Mouse (Mus musculus) embryonic facial prominence, embryonic 11.5 days (tissue): ENCODE results near the gene Cpxm1. TPM values are rescaled to one million over a fixed set of nuclear protein-coding genes. Genes with fewer than 3 reads are reported as not detected.
"Not testable (repeated sequence)": the region's sequence is repeated elsewhere in the genome, so short reads cannot be mapped to it uniquely, and the experiment has no call there.

Experiments
- ATAC-seq: fragments of 200-750 bp; cut with Nextera tagmentation; replicated peaks from 2 replicates; pipeline ENCODE4 v1.8.0; 2017; ENCODE audit warnings: low read depth; ENCODE audit not compliant: insufficient number of reproducible peaks, low FRiP score, low TSS enrichment
- DNase-seq: peaks from one replicate; pipeline ENCODE4 v3.0.0-alpha.2; 2015; ENCODE audit warnings: low spot score
- H3K27ac ChIP-seq: fragments of 300-500 bp; sonication (generic); replicated peaks from 2 replicates; pipeline ENCODE4 v1.5.1; 2014; ENCODE audit warnings: mild to moderate bottlenecking, low read depth, low read length, control low read depth
- H3K27me3 ChIP-seq: fragments of 300-500 bp; sonication (generic); 2 replicates; pipeline ENCODE4 v1.6.1; 2014; ENCODE audit warnings: mild to moderate bottlenecking, low read length, moderate library complexity, mixed read lengths; ENCODE audit not compliant: control insufficient read depth, insufficient read depth
- H3K36me3 ChIP-seq: fragments of 300-500 bp; sonication (generic); replicated peaks from 2 replicates; pipeline ENCODE4 v1.6.1; 2014; ENCODE audit warnings: low read depth, mild to moderate bottlenecking, low read length, moderate library complexity, mixed read lengths; ENCODE audit not compliant: control insufficient read depth, insufficient read depth
- H3K4me1 ChIP-seq: fragments of 300-500 bp; sonication (generic); 2 replicates; pipeline ENCODE4 v1.6.1; 2014; ENCODE audit warnings: low read length, mixed read lengths; ENCODE audit not compliant: control insufficient read depth, insufficient read depth
- H3K4me2 ChIP-seq: fragments of 300-500 bp; sonication (generic); 2 replicates; pipeline ENCODE4 v1.6.1; 2014; ENCODE audit warnings: low read depth, mild to moderate bottlenecking, control low read depth, low read length, moderate library complexity
- H3K4me3 ChIP-seq: fragments of 300-500 bp; sonication (generic); 2 replicates; pipeline ENCODE4 v1.5.1; 2014; ENCODE audit warnings: low read depth, low read length, control low read depth
- H3K9ac ChIP-seq: fragments of 300-500 bp; sonication (generic); replicated peaks from 2 replicates; pipeline ENCODE4 v1.6.1; 2014; ENCODE audit warnings: mild to moderate bottlenecking, control low read depth, low read length
- H3K9me3 ChIP-seq: fragments of 300-500 bp; sonication (generic); replicated peaks from 2 replicates; pipeline ENCODE4 v1.6.1; 2016; ENCODE audit warnings: mild to moderate bottlenecking, low read length, inconsistent platforms, mixed read lengths; ENCODE audit not compliant: control insufficient read depth
- WGBS: fragments of 180-500 bp; shearing (Covaris S2); extraction: QIAGEN DNeasy Blood & Tissue Kit; methylation state at CpG from one replicate; pipeline ENCODE4 v1.1.7; 2014; 5-methylcytosine and 5-hydroxymethylcytosine counted together
- polyA plus RNA-seq: library from polyadenylated mRNA; unstranded; fragments of >200 nt; fragmentation: Nextera tagmentation; extraction: Ambion mirVana; gene quantifications from 2 replicates; pipeline ENCODE4 v1.2.1, GENCODE M21; 2014

Gene Cpxm1
- polyA plus RNA-seq, 1 experiment from 2014 or later: 53.0 TPM

DNA sequence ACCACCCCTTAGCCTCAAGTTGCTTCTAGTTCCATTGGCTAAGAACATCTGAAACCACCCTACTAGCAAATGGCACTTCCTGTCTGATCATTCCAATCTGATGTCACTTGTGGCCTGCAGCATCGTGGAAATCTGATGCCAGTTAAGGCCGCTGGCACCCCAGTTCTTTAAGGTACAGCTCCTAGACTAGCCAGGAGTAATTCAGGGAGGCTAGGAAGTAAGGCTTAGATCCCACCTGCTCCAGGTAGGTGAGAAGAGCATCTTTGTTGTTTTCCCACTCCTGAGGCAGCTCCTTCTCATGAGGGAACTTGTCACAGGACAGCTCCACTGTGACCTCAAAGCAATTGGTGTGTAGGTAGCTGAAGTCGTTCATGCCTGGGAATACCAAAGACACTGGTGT lies 4.5 kb downstream of the Cpxm1 start:
- Histone ChIP-seq H3K27ac (no peak overlapping the region), H3K9ac (no peak overlapping the region), H3K36me3 (no peaks in the 10 kb centered on the region), H3K4me3 (no peak overlapping the region), H3K4me1 (peaks cover 2% of the 10 kb centered on the region; the same call in 1 of the 2 replicates), H3K9me3 (no peaks in the 10 kb centered on the region), H3K4me2 (no peak overlapping the region), H3K27me3 (no peaks in the 10 kb centered on the region)
- DNase-seq (no peak), ATAC-seq (no peak)
- 71% methylated on average over 3 of the region's 3 CpGs for WGBS

DNA sequence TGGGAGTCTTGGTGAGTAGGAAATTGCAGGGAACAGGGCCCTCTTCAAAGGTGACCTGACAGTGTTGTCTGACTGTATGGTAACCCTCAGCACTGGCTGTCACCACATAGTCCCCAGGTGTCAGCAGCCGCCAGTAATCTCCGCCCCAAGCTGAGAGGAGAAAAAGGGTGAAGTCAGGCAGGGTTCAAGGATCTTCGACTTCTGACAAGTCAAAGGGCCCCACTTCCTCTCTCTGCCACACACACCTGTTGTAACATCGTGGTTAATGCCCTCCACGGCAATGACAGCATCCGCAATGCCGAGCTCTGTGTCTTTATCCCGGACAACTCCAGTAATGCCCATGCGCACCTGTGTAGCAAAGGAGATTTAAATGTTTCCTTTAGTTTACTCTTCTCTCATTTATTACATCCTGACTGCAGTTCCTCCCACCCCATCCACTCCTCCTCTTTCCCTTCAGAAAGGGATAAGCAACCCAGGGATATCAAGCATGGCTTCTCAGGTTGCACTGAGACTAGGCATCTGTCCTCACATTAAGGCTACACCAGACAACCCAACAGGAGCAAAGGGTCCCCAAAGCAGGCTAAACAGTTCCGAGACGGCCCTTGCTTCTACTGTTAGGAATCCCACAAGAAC lies 6.3 kb downstream of the Cpxm1 start:
- Histone ChIP-seq H3K36me3 (no peaks in the 10 kb centered on the region), H3K4me1 (no peaks in the 10 kb centered on the region), H3K27me3 (no peaks in the 10 kb centered on the region), H3K27ac (no peak overlapping the region), H3K9me3 (no peaks in the 10 kb centered on the region), H3K9ac (no peak overlapping the region), H3K4me2 (no peak overlapping the region), H3K4me3 (no peak overlapping the region)
- DNase-seq (no peak), ATAC-seq (no peak)
- WGBS: 85% methylated on average over 11 of the region's 11 CpGs

DNA sequence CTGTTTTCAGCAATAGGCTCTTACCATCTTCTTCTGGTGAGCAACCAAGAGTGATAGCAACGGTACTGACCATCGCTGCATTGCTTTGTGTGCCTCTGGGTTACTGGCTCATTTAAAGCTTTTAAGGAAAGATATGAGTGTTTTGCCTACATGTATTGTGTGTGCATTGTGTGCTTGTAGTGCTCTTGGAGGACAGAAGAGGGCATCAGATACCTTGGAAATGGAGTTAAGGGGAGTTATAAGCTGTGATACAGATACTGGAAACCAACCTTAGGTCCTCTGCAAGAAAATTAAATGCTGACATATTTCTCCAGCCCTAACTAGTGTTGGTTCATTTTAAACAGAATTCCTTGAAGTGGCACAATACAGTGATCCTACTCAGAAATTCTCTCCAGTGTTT lies 8.6 kb downstream of the Cpxm1 start:
- no peak overlapping the region for H3K9ac ChIP-seq
- no peak overlapping the region for H3K4me3 ChIP-seq
- H3K4me1 ChIP-seq: no peaks in the 10 kb centered on the region
- H3K4me2 ChIP-seq: no peak overlapping the region
- no peak for ATAC-seq
- no peak overlapping the region for H3K27ac ChIP-seq
- H3K36me3 ChIP-seq: no peaks in the 10 kb centered on the region
- H3K9me3 ChIP-seq: no peaks in the 10 kb centered on the region
- peak; percentile 8 for DNase-seq
- WGBS: 79% methylated on average over 2 of the region's 2 CpGs
- no peaks in the 10 kb centered on the region for H3K27me3 ChIP-seq

GRCm38 (mm10) chr2:130386212-130386611 lies 11.2 kb downstream of the Cpxm1 start:
- WGBS: 75% methylated on average over 1 of the region's 1 CpGs
- Histone ChIP-seq H3K27ac (no peak overlapping the region), H3K9ac (no peak overlapping the region), H3K4me2 (no peak overlapping the region), H3K4me1 (no peaks in the 10 kb centered on the region), H3K27me3 (no peaks in the 10 kb centered on the region), H3K9me3 (no peaks in the 10 kb centered on the region), H3K36me3 (no peaks in the 10 kb centered on the region), H3K4me3 (no peak overlapping the region)
- ATAC-seq: no peak
- DNase-seq: no peak

GRCm38 (mm10) chr2:130383895-130384294 lies 13.5 kb downstream of the Cpxm1 start:
- Histone ChIP-seq H3K4me1 (no peaks in the 10 kb centered on the region), H3K9me3 (no peaks in the 10 kb centered on the region), H3K36me3 (no peaks in the 10 kb centered on the region), H3K27me3 (no peaks in the 10 kb centered on the region), H3K9ac (no peak overlapping the region), H3K27ac (no peak overlapping the region), H3K4me2 (no peak overlapping the region), H3K4me3 (no peak overlapping the region)
- no peak for DNase-seq
- 72% methylated on average over 6 of the region's 6 CpGs for WGBS
- ATAC-seq: no peak

DNA sequence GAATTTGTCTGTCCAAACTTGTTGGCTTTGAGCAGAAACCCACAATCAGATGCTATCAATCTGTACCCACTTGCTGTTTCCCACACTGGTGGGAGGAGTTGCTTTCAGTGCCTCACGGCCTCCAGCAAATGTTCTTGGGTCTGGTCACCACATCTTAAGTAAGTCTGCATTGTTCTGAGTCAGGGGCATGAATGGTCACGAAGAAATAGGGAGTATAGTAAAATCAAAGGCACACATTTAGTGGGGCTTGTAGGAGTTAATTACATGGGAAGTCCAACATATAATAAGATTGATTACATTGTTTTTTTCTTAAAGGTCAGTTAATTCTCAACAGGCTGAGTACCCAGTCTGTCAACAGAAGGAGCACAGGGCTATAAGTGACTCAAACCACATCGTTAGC lies 14.2 kb downstream of the Cpxm1 start:
- Histone ChIP-seq H3K27me3 (no peaks in the 10 kb centered on the region), H3K4me2 (no peak overlapping the region), H3K4me3 (no peak overlapping the region), H3K27ac (no peak overlapping the region), H3K9ac (no peak overlapping the region), H3K4me1 (no peaks in the 10 kb centered on the region), H3K36me3 (no peaks in the 10 kb centered on the region), H3K9me3 (no peaks in the 10 kb centered on the region)
- 55% methylated on average over 3 of the region's 3 CpGs for WGBS
- DNase-seq (no peak), ATAC-seq (no peak)

DNA sequence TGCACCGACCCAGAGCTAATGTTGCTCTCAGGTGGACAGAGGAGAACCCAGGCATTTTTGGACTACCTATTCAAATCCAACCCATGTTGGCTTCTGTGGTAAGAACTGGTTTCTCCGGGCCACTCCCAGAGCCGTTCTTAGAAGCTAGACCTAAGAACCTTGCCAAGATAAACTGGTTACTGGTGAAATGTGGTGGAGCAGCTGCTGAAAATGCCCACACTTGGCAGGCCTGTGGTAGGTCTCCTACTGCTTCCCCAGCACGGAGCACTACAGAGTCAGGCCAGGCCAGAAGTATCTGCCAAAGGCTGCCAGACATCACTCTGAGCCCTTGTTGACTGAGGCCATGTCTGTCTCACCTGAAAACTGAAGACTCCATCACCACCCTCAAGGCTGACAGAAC lies 22.4 kb downstream of the Cpxm1 start:
- Histone ChIP-seq H3K4me3 (no peak overlapping the region), H3K4me2 (no peak overlapping the region), H3K9me3 (no peaks in the 10 kb centered on the region), H3K36me3 (no peaks in the 10 kb centered on the region), H3K27ac (no peak overlapping the region), H3K4me1 (no peaks in the 10 kb centered on the region), H3K27me3 (no peaks in the 10 kb centered on the region), H3K9ac (no peak overlapping the region)
- DNase-seq (no peak), ATAC-seq (no peak)
- 79% methylated on average over 4 of the region's 4 CpGs for WGBS

GRCm38 (mm10) chr2:130373026-130373425 lies 24.3 kb downstream of the Cpxm1 start:
- not testable (repeated sequence) for H3K4me2 ChIP-seq, H3K27ac ChIP-seq, H3K4me3 ChIP-seq, ATAC-seq, H3K4me1 ChIP-seq, H3K9me3 ChIP-seq, H3K9ac ChIP-seq, H3K36me3 ChIP-seq, DNase-seq, H3K27me3 ChIP-seq
- WGBS: 57% methylated on average over 1 of the region's 1 CpGs
